Mouse (Mus musculus) left cerebral cortex, postnatal 4 days (tissue): ENCODE measurements around the gene Smyd2. TPM values are rescaled to one million over a fixed set of nuclear protein-coding genes. Genes with fewer than 3 reads are reported as not detected.

Source experiments
- DNase-seq: peaks from one replicate; pipeline ENCODE4 v3.0.0-alpha.2; 2022
- intact Hi-C: fragments of 180-260 bp; cut with DNase I; formaldehyde crosslinking; loops from one replicate; pipeline ENCODE4 v1.15.1; 2025
- total RNA-seq, 2 experiments: library from RNA; stranded (reverse); gene quantifications; 2 replicates each; pipeline ENCODE4 v1.2.3; 2021

The Smyd2 gene
- total RNA-seq, 2 experiments from 2014 or later: 120 to 128 TPM

- intact Hi-C loops: loop anchor here (5.0 kb wide), 1 partner anchor 219 kb away; no protein-coding TSS in a partner anchor
- peak; percentile 20 for DNase-seq
Measured at GRCm38 (mm10) chr1:189920701-189921567, 1.2 kb downstream of the Smyd2 start.

- intact Hi-C loops: loop anchor here (5.0 kb wide), 1 partner anchor 217 kb away; no protein-coding TSS in a partner anchor
- DNase-seq: no peak
Measured at GRCm38 (mm10) chr1:189919756-189920155, 2.4 kb downstream of the Smyd2 start.

- DNase-seq: no peak
- intact Hi-C loops: no loop called here
Measured at GRCm38 (mm10) chr1:189917126-189917500, 5.0 kb downstream of the Smyd2 start.

GRCm38 (mm10) chr1:189916422-189917125, 5.6 kb downstream of the Smyd2 start:
- no peak for DNase-seq
- intact Hi-C loops: no loop called here

- DNase-seq: no peak
- intact Hi-C loops: no loop called here
Measured at GRCm38 (mm10) chr1:189913093-189913760, 8.9 kb downstream of the Smyd2 start.

- intact Hi-C loops: no loop called here
- peak; percentile 52 for DNase-seq
Measured at GRCm38 (mm10) chr1:189910685-189911345, 11.3 kb downstream of the Smyd2 start.

- intact Hi-C loops: no loop called here
- no peak for DNase-seq
Measured at GRCm38 (mm10) chr1:189903169-189903568, 19.0 kb downstream of the Smyd2 start.

- DNase-seq: no peak
Measured at GRCm38 (mm10) chr1:189902413-189902812, 19.8 kb downstream of the Smyd2 start.

GRCm38 (mm10) chr1:189899526-189899925, 22.6 kb downstream of the Smyd2 start:
- no peak for DNase-seq
- intact Hi-C loops: no loop called here

More at GRCm38 (mm10) chr1:189902413-189902812, 19.8 kb downstream of the Smyd2 start:
- intact Hi-C loops: no loop called here

- intact Hi-C loops: no loop called here
- no peak for DNase-seq
Measured at GRCm38 (mm10) chr1:189898708-189899107, 23.5 kb downstream of the Smyd2 start.

- DNase-seq: no peak
- intact Hi-C loops: no loop called here
Measured at GRCm38 (mm10) chr1:189897861-189898260, 24.3 kb downstream of the Smyd2 start.

GRCm38 (mm10) chr1:189894191-189894590, 28.0 kb downstream of the Smyd2 start:
- DNase-seq: no peak
- intact Hi-C loops: no loop called here

- intact Hi-C loops: loop anchor here (5.0 to 10.0 kb wide), 2 partner anchors 84 to 906 kb away; no protein-coding TSS in a partner anchor
- no peak for DNase-seq
Measured at GRCm38 (mm10) chr1:189888749-189889148, 33.4 kb downstream of the Smyd2 start.

- intact Hi-C loops: loop anchor here (5.0 to 10.0 kb wide), 2 partner anchors 85 to 907 kb away; no protein-coding TSS in a partner anchor
- DNase-seq: peak; percentile 68
Measured at GRCm38 (mm10) chr1:189887518-189887917, 34.6 kb downstream of the Smyd2 start.

GRCm38 (mm10) chr1:189885975-189886374, 36.2 kb downstream of the Smyd2 start:
- intact Hi-C loops: loop anchor here (5.0 to 10.0 kb wide), 2 partner anchors 86 to 909 kb away; no protein-coding TSS in a partner anchor
- no peak for DNase-seq

GRCm38 (mm10) chr1:189884951-189885350, 37.2 kb downstream of the Smyd2 start:
- intact Hi-C loops: loop anchor here (5.0 to 10.0 kb wide), 3 partner anchors 87 to 910 kb away; no protein-coding TSS in a partner anchor
- peak; percentile 71 for DNase-seq

GRCm38 (mm10) chr1:189883531-189884170, 38.5 kb downstream of the Smyd2 start:
- intact Hi-C loops: loop anchor here (5.0 to 10.0 kb wide), 2 partner anchors 181 to 911 kb away; no protein-coding TSS in a partner anchor

GRCm38 (mm10) chr1:189882886-189883285, 39.3 kb downstream of the Smyd2 start:
- peak; percentile 70 for DNase-seq
- intact Hi-C loops: loop anchor here (5.0 to 10.0 kb wide), 2 partner anchors 181 to 912 kb away; no protein-coding TSS in a partner anchor

More at GRCm38 (mm10) chr1:189883531-189884170, 38.5 kb downstream of the Smyd2 start:
- peak; percentile 75 for DNase-seq

- peak; percentile 48 for DNase-seq
- intact Hi-C loops: loop anchor here (5.0 to 10.0 kb wide), 2 partner anchors 178 to 914 kb away; no protein-coding TSS in a partner anchor
Measured at GRCm38 (mm10) chr1:189880745-189881144, 41.4 kb downstream of the Smyd2 start.
